Mouse (Mus musculus): ENCODE data around the gene Scyl1. TPM values are rescaled to one million over a fixed set of nuclear protein-coding genes. Genes with fewer than 3 reads are reported as not detected.

The Scyl1 gene
- total RNA-seq, 1 experiment = 55.6 TPM

- Histone ChIP-seq H3K9me3 (ENCODE audit: control insufficient read depth, insufficient read depth, low read depth, low read length) (no peaks in the 10 kb centered on the region), H3K9ac (ENCODE audit: insufficient read depth, low read depth, low read length, poor library complexity, severe bottlenecking) (no peak overlapping the region), H3K4me1 (ENCODE audit: control insufficient read depth in 2 of 2, insufficient read depth in 2 of 2, low read length in 2 of 2, poor library complexity in 1 of 2) (peaks cover 0 to 2% of the 10 kb centered on the region in 2 experiments; a peak in 1 of 4 replicates), H3K4me3 (ENCODE audit: insufficient read depth in 1 of 2, low read depth in 1 of 2, low read length in 2 of 2, poor library complexity in 1 of 2, severe bottlenecking in 1 of 2) (no peak overlapping the region), H3K27ac (ENCODE audit: insufficient read depth, low read depth, low read length, poor library complexity, severe bottlenecking) (no peak overlapping the region), H3K36me3 (ENCODE audit: control insufficient read depth, insufficient read depth, low read length, poor library complexity, severe bottlenecking) (no peaks in the 10 kb centered on the region)
- no peak for TF ChIP-seq ZC3H11A (IDR thresholded peaks at IDR 0.05; ENCODE audit: borderline replicate concordance, low read depth, low read length)
- no peak for TF ChIP-seq ZNF384 (IDR thresholded peaks at IDR 0.05; ENCODE audit: low read depth, low read length)
- TF ChIP-seq CHD2 (IDR thresholded peaks at IDR 0.05; ENCODE audit: low read depth, low read length) = no peak
- TF ChIP-seq MAFK (IDR thresholded peaks at IDR 0.05; ENCODE audit: insufficient read depth, low read depth, low read length) = no peak
- TF ChIP-seq HCFC1 (IDR thresholded peaks at IDR 0.05; ENCODE audit: borderline replicate concordance, insufficient read depth, low read length) = no peak
- in situ Hi-C loops (cut with MboI; ENCODE audit: low sequenced_read_pairs in 2 of 2, unreplicated experiment in 2 of 2) = no loop called here
- no peak for DNase-seq (ENCODE audit: low read depth, low spot score)
These were observed 10.3 kb upstream of the Scyl1 start for GRCm38 (mm10) chr19:5781532-5781931.

GRCm38 (mm10) chr19:5780203-5780602, 9.0 kb upstream of the Scyl1 start:
- no peaks in the 10 kb centered on the region for H3K36me3 ChIP-seq (ENCODE audit: control insufficient read depth, insufficient read depth, low read length, poor library complexity, severe bottlenecking)
- no peak overlapping the region for H3K27ac ChIP-seq (ENCODE audit: insufficient read depth, low read depth, low read length, poor library complexity, severe bottlenecking)
- H3K9me3 ChIP-seq (ENCODE audit: control insufficient read depth, insufficient read depth, low read depth, low read length) = no peaks in the 10 kb centered on the region
- in situ Hi-C loops (cut with MboI; ENCODE audit: low sequenced_read_pairs in 2 of 2, unreplicated experiment in 2 of 2) = no loop called here
- H3K9ac ChIP-seq (ENCODE audit: insufficient read depth, low read depth, low read length, poor library complexity, severe bottlenecking) = no peak overlapping the region
- H3K4me1 ChIP-seq (ENCODE audit: control insufficient read depth in 2 of 2, insufficient read depth in 2 of 2, low read length in 2 of 2, poor library complexity in 1 of 2) = peaks cover 0 to 2% of the 10 kb centered on the region in 2 experiments; a peak in 1 of 4 replicates
- TF ChIP-seq CHD2 (IDR thresholded peaks at IDR 0.05; ENCODE audit: low read depth, low read length) (no peak), ZNF384 (IDR thresholded peaks at IDR 0.05; ENCODE audit: low read depth, low read length) (no peak)
- DNase-seq (ENCODE audit: low read depth, low spot score) = no peak
- no peak overlapping the region for H3K4me3 ChIP-seq (ENCODE audit: insufficient read depth in 1 of 2, low read depth in 1 of 2, low read length in 2 of 2, poor library complexity in 1 of 2, severe bottlenecking in 1 of 2)

- in situ Hi-C loops (cut with MboI; ENCODE audit: low sequenced_read_pairs in 2 of 2, unreplicated experiment in 2 of 2) = no loop called here
- no peak for TF ChIP-seq ZNF384 (IDR thresholded peaks at IDR 0.05; ENCODE audit: low read depth, low read length)
- no peak for TF ChIP-seq MAFK (IDR thresholded peaks at IDR 0.05; ENCODE audit: insufficient read depth, low read depth, low read length)
- no peak for TF ChIP-seq ZC3H11A (IDR thresholded peaks at IDR 0.05; ENCODE audit: borderline replicate concordance, low read depth, low read length)
- no peak for TF ChIP-seq HCFC1 (IDR thresholded peaks at IDR 0.05; ENCODE audit: borderline replicate concordance, insufficient read depth, low read length)
- TF ChIP-seq CHD2 (IDR thresholded peaks at IDR 0.05; ENCODE audit: low read depth, low read length) = no peak
- H3K9ac ChIP-seq (ENCODE audit: insufficient read depth, low read depth, low read length, poor library complexity, severe bottlenecking) = no peak overlapping the region
- H3K4me3 ChIP-seq (ENCODE audit: insufficient read depth in 1 of 2, low read depth in 1 of 2, low read length in 2 of 2, poor library complexity in 1 of 2, severe bottlenecking in 1 of 2) = no peak overlapping the region
- H3K4me1 ChIP-seq (ENCODE audit: control insufficient read depth in 2 of 2, insufficient read depth in 2 of 2, low read length in 2 of 2, poor library complexity in 1 of 2) = peaks cover 0 to 2% of the 10 kb centered on the region in 2 experiments; a peak in 1 of 4 replicates
- no peak for DNase-seq (ENCODE audit: low read depth, low spot score)
- no peaks in the 10 kb centered on the region for H3K9me3 ChIP-seq (ENCODE audit: control insufficient read depth, insufficient read depth, low read depth, low read length)
- H3K27ac ChIP-seq (ENCODE audit: insufficient read depth, low read depth, low read length, poor library complexity, severe bottlenecking) = no peak overlapping the region; the same call in 1 of the 2 replicates
- H3K36me3 ChIP-seq (ENCODE audit: control insufficient read depth, insufficient read depth, low read length, poor library complexity, severe bottlenecking) = no peaks in the 10 kb centered on the region
These were observed 7.1 kb upstream of the Scyl1 start for GRCm38 (mm10) chr19:5778312-5778711.

- peaks cover 0 to 2% of the 10 kb centered on the region in 2 experiments; a peak in 1 of 4 replicates for H3K4me1 ChIP-seq (ENCODE audit: control insufficient read depth in 2 of 2, insufficient read depth in 2 of 2, low read length in 2 of 2, poor library complexity in 1 of 2)
- H3K27ac ChIP-seq (ENCODE audit: insufficient read depth, low read depth, low read length, poor library complexity, severe bottlenecking) = no peak overlapping the region
- in situ Hi-C loops (cut with MboI; ENCODE audit: low sequenced_read_pairs in 2 of 2, unreplicated experiment in 2 of 2) = no loop called here
- TF ChIP-seq ZC3H11A (IDR thresholded peaks at IDR 0.05; ENCODE audit: borderline replicate concordance, low read depth, low read length) (no peak), MAFK (IDR thresholded peaks at IDR 0.05; ENCODE audit: insufficient read depth, low read depth, low read length) (no peak), HCFC1 (IDR thresholded peaks at IDR 0.05; ENCODE audit: borderline replicate concordance, insufficient read depth, low read length) (no peak), ZNF384 (IDR thresholded peaks at IDR 0.05; ENCODE audit: low read depth, low read length) (no peak), CHD2 (IDR thresholded peaks at IDR 0.05; ENCODE audit: low read depth, low read length) (no peak)
- no peak for DNase-seq (ENCODE audit: low read depth, low spot score)
- no peak overlapping the region for H3K4me3 ChIP-seq (ENCODE audit: insufficient read depth in 1 of 2, low read depth in 1 of 2, low read length in 2 of 2, poor library complexity in 1 of 2, severe bottlenecking in 1 of 2)
- no peak overlapping the region for H3K9ac ChIP-seq (ENCODE audit: insufficient read depth, low read depth, low read length, poor library complexity, severe bottlenecking)
- H3K36me3 ChIP-seq (ENCODE audit: control insufficient read depth, insufficient read depth, low read length, poor library complexity, severe bottlenecking) = no peaks in the 10 kb centered on the region
- no peaks in the 10 kb centered on the region for H3K9me3 ChIP-seq (ENCODE audit: control insufficient read depth, insufficient read depth, low read depth, low read length)
These were observed 6.3 kb upstream of the Scyl1 start for GRCm38 (mm10) chr19:5777387-5778032.

Measured in ES-E14 (cell line).